Comparison of ENCODE assay signal across 12 mouse cellular contexts in genomic region chr9:101939006-101939405, GRCm38 (mm10).
DNase-seq lines count a peak whose midpoint lies in the region; ATAC-seq and TF ChIP-seq lines count a peak whose summit lies in the region.
"Had no signal": no experiment of that assay in that cellular context is flagged by ENCODE, and none has a peak within 500 bp of the region (broad histone marks: within the 10 kb centered on the region; RNA-seq: fewer than 3 reads in every experiment).

No protein-coding gene starts in this region.

- DNase-seq in heart, embryonic 10.5 days (ENCODE audit: low spot score) = no peak
- DNase-seq in liver, embryonic 13.5 days = no peak
- DNase-seq in liver, postnatal 0 days = no peak
- peak; percentile 57 for DNase-seq in hindbrain, embryonic 14.5 days (ENCODE audit: low spot score)
- DNase-seq in midbrain, postnatal 0 days (ENCODE audit: low spot score) = peak; percentile 88
- no peak for DNase-seq in embryo, embryonic 10.5 days (ENCODE audit: low spot score)
- DNase-seq: adrenal gland, postnatal 10 days; kidney, adult 11 months; spleen, adult 18-20 months had no signal

- no peak overlapping the region for H3K4me3 ChIP-seq in heart, embryonic 14.5 days (ENCODE audit: control insufficient read depth in 1 of 2, insufficient read depth in 1 of 2, low read depth in 1 of 2, low read length in 2 of 2)
- H3K4me3 ChIP-seq in heart, embryonic 10.5 days = no peak overlapping the region
- no peak overlapping the region for H3K4me3 ChIP-seq in liver, embryonic 13.5 days (replicated peaks)
- H3K4me3 ChIP-seq in liver, postnatal 0 days (ENCODE audit: low read depth, low read length) = no peak overlapping the region
- H3K4me3 ChIP-seq in hindbrain, embryonic 14.5 days (replicated peaks; ENCODE audit: low read length) = no peak overlapping the region
- H3K4me3 ChIP-seq in midbrain, postnatal 0 days (ENCODE audit: low read depth, low read length) = no peak overlapping the region
- H3K4me3 ChIP-seq: limb, embryonic 12.5 days had no signal

- no peak for TF ChIP-seq EP300 in liver, postnatal 0 days (IDR thresholded peaks at IDR 0.05; ENCODE audit: low read depth)

- no peak overlapping the region for H3K27ac ChIP-seq in heart, embryonic 14.5 days (replicated peaks in 1 of 2; ENCODE audit: control insufficient read depth in 1 of 2, insufficient read depth in 1 of 2, low read depth in 2 of 2, low read length in 2 of 2)
- H3K27ac ChIP-seq in heart, embryonic 10.5 days = no peak overlapping the region
- no peak overlapping the region for H3K27ac ChIP-seq in liver, embryonic 13.5 days
- no peak overlapping the region for H3K27ac ChIP-seq in liver, postnatal 0 days (ENCODE audit: low read depth)
- H3K27ac ChIP-seq in hindbrain, embryonic 14.5 days = 0 out of 2 replicates have a peak overlapping the region, but pooled peaks have one; percentile 20
- H3K27ac ChIP-seq in midbrain, postnatal 0 days (ENCODE audit: low read depth, low read length) = no peak overlapping the region
- H3K27ac ChIP-seq: limb, embryonic 12.5 days had no signal

- H3K36me3 ChIP-seq in heart, embryonic 14.5 days (ENCODE audit: control insufficient read depth, insufficient read depth, low read length) = no peaks in the 10 kb centered on the region
- no peaks in the 10 kb centered on the region for H3K36me3 ChIP-seq in heart, embryonic 10.5 days
- no peaks in the 10 kb centered on the region for H3K36me3 ChIP-seq in liver, embryonic 13.5 days
- H3K36me3 ChIP-seq in liver, postnatal 0 days (replicated peaks; ENCODE audit: insufficient read depth, low read length) = no peaks in the 10 kb centered on the region
- H3K36me3 ChIP-seq in hindbrain, embryonic 14.5 days (replicated peaks; ENCODE audit: control insufficient read depth, insufficient read depth) = no peaks in the 10 kb centered on the region
- peaks cover 21% of the 10 kb centered on the region for H3K36me3 ChIP-seq in midbrain, postnatal 0 days (ENCODE audit: insufficient read depth, low read length)
- H3K36me3 ChIP-seq: limb, embryonic 12.5 days had no signal

- WGBS in heart, embryonic 14.5 days = 41% methylated on average over 5 of the region's 5 CpGs
- WGBS in heart, embryonic 10.5 days = 47% methylated on average over 5 of the region's 5 CpGs
- 72% methylated on average over 5 of the region's 5 CpGs for WGBS in liver, embryonic 13.5 days (ENCODE audit: insufficient replicate concordance)
- 90% methylated on average over 5 of the region's 5 CpGs for WGBS in liver, postnatal 0 days (ENCODE audit: insufficient replicate concordance)
- WGBS in hindbrain, embryonic 14.5 days = 18% methylated on average over 5 of the region's 5 CpGs
- WGBS in midbrain, postnatal 0 days = 40% methylated on average over 5 of the region's 5 CpGs

- no peaks in the 10 kb centered on the region for H3K27me3 ChIP-seq in heart, embryonic 14.5 days (ENCODE audit: control insufficient read depth, insufficient read depth, low read length)
- H3K27me3 ChIP-seq in heart, embryonic 10.5 days (ENCODE audit: insufficient read depth, poor library complexity, severe bottlenecking) = no peaks in the 10 kb centered on the region
- peaks cover 5% of the 10 kb centered on the region; the same call in 1 of the 2 replicates for H3K27me3 ChIP-seq in liver, embryonic 13.5 days
- H3K27me3 ChIP-seq in liver, postnatal 0 days (ENCODE audit: insufficient read depth, low read length) = no peaks in the 10 kb centered on the region
- no peaks in the 10 kb centered on the region for H3K27me3 ChIP-seq in hindbrain, embryonic 14.5 days (ENCODE audit: control insufficient read depth, insufficient read depth, low read length)
- H3K27me3 ChIP-seq in midbrain, postnatal 0 days (ENCODE audit: insufficient read depth, low read length) = no peaks in the 10 kb centered on the region
- H3K27me3 ChIP-seq: CH12.LX had no signal

- H3K4me1 ChIP-seq in heart, embryonic 14.5 days (ENCODE audit: control insufficient read depth in 2 of 2, insufficient read depth in 2 of 2, low read length in 2 of 2) = no peaks in the 10 kb centered on the region
- H3K4me1 ChIP-seq in heart, embryonic 10.5 days = 0 out of 2 replicates have a peak, but pooled peaks cover 6% of the 10 kb centered on the region
- peaks cover 18% of the 10 kb centered on the region for H3K4me1 ChIP-seq in liver, embryonic 13.5 days (replicated peaks)
- H3K4me1 ChIP-seq in liver, postnatal 0 days (ENCODE audit: insufficient read depth) = no peaks in the 10 kb centered on the region
- H3K4me1 ChIP-seq in hindbrain, embryonic 14.5 days (replicated peaks; ENCODE audit: control insufficient read depth, insufficient read depth, low read length) = peaks cover 19% of the 10 kb centered on the region
- peaks cover 15% of the 10 kb centered on the region; the same call in 1 of the 2 replicates for H3K4me1 ChIP-seq in midbrain, postnatal 0 days (ENCODE audit: insufficient read depth, low read length)
- H3K4me1 ChIP-seq: limb, embryonic 12.5 days had no signal

- no peak overlapping the region for H3K4me2 ChIP-seq in heart, embryonic 14.5 days (ENCODE audit: low read length)
- no peak overlapping the region for H3K4me2 ChIP-seq in liver, embryonic 13.5 days
- H3K4me2 ChIP-seq in liver, postnatal 0 days (ENCODE audit: low read depth, low read length) = no peak overlapping the region
- no peak overlapping the region for H3K4me2 ChIP-seq in hindbrain, embryonic 14.5 days (replicated peaks)
- H3K4me2 ChIP-seq in midbrain, postnatal 0 days (ENCODE audit: low read depth, low read length, poor library complexity, severe bottlenecking) = no peak overlapping the region
- H3K4me2 ChIP-seq: limb, embryonic 12.5 days had no signal

- peak; percentile 21; the same call in 1 of the 2 replicates for ATAC-seq in heart, embryonic 14.5 days (ENCODE audit: insufficient number of reproducible peaks, insufficient read depth, low FRiP score, low read depth)
- ATAC-seq in liver, embryonic 13.5 days (ENCODE audit: low read depth) = peak; percentile 8; the same call in 1 of the 2 replicates
- no peak for ATAC-seq in liver, postnatal 0 days
- peak; percentile 78; the same call in 1 of the 2 replicates for ATAC-seq in hindbrain, embryonic 14.5 days (ENCODE audit: low FRiP score)
- ATAC-seq in midbrain, postnatal 0 days (ENCODE audit: low FRiP score) = peak; percentile 58; the same call in 1 of the 2 replicates

- no peaks in the 10 kb centered on the region for H3K9me3 ChIP-seq in heart, embryonic 14.5 days (ENCODE audit: control insufficient read depth, low read length)
- H3K9me3 ChIP-seq in heart, embryonic 10.5 days = no peaks in the 10 kb centered on the region
- H3K9me3 ChIP-seq in liver, embryonic 13.5 days (replicated peaks) = no peaks in the 10 kb centered on the region
- no peaks in the 10 kb centered on the region for H3K9me3 ChIP-seq in liver, postnatal 0 days (ENCODE audit: low read length)
- H3K9me3 ChIP-seq in hindbrain, embryonic 14.5 days (ENCODE audit: control insufficient read depth, low read length) = no peaks in the 10 kb centered on the region
- H3K9me3 ChIP-seq in midbrain, postnatal 0 days (ENCODE audit: low read length) = no peaks in the 10 kb centered on the region
- H3K9me3 ChIP-seq: limb, embryonic 12.5 days had no signal

- H3K9ac ChIP-seq in heart, embryonic 14.5 days (ENCODE audit: low read length) = no peak overlapping the region
- no peak overlapping the region for H3K9ac ChIP-seq in liver, embryonic 13.5 days
- H3K9ac ChIP-seq in liver, postnatal 0 days (replicated peaks) = no peak overlapping the region
- H3K9ac ChIP-seq in hindbrain, embryonic 14.5 days = no peak overlapping the region
- no peak overlapping the region for H3K9ac ChIP-seq in midbrain, postnatal 0 days (replicated peaks; ENCODE audit: low read length, poor library complexity, severe bottlenecking)
- H3K9ac ChIP-seq: limb, embryonic 12.5 days had no signal

- no peak for TF ChIP-seq CTCF in liver, postnatal 0 days (IDR thresholded peaks at IDR 0.05; ENCODE audit: low read depth)
- TF ChIP-seq CTCF in midbrain, postnatal 0 days (IDR thresholded peaks at IDR 0.05) = no peak

Comparison
In these comparisons a context has a peak if more than half of its experiments do, and no peak if none do; other contexts are left out.
1. DNase-seq: peak in hindbrain, embryonic 14.5 days (single experiment) and midbrain, postnatal 0 days (single experiment); none in heart, embryonic 10.5 days (single experiment), liver, embryonic 13.5 days (single experiment), liver, postnatal 0 days (single experiment) and embryo, embryonic 10.5 days (single experiment).